7 mouse cellular contexts compared by ENCODE assay signal in genomic region chr14:75870631-75871030, GRCm38 (mm10). TPM values are rescaled to one million over a fixed set of nuclear protein-coding genes. Genes with fewer than 3 reads are reported as not detected.
DNase-seq lines count a peak whose midpoint lies in the region; ATAC-seq lines count a peak whose summit lies in the region.

No protein-coding gene starts in this region.

- H3K4me2 ChIP-seq in heart, embryonic 15.5 days: peak overlapping the region; percentile 51
- H3K4me2 ChIP-seq in midbrain, embryonic 11.5 days: 0 out of 2 replicates have a peak overlapping the region, but pooled peaks have one; percentile 15

- intact Hi-C loops in left cerebral cortex, postnatal 4 days (cut with DNase I): loop anchor here (10.0 kb wide), 1 partner anchor 94 kb away; no protein-coding TSS in a partner anchor

- ATAC-seq in heart, embryonic 15.5 days (replicated peaks; ENCODE audit: insufficient number of reproducible peaks, insufficient read depth, low FRiP score, low read depth): no peak
- ATAC-seq in midbrain, embryonic 11.5 days (ENCODE audit: low FRiP score): peak; percentile 71
- ATAC-seq in activated CD4-positive, CD25-positive, alpha-beta regulatory T cell, adult 4 months: no peak

- no peaks in the 10 kb centered on the region for H3K9me3 ChIP-seq in heart, embryonic 15.5 days (replicated peaks)
- H3K9me3 ChIP-seq in midbrain, embryonic 11.5 days (ENCODE audit: control insufficient read depth, low read length): no peaks in the 10 kb centered on the region

- 30% methylated on average over 6 of the region's 10 CpGs for WGBS in heart, embryonic 15.5 days
- WGBS in midbrain, embryonic 11.5 days: 18% methylated on average over 9 of the region's 10 CpGs

- H3K4me3 ChIP-seq in heart, embryonic 15.5 days: peak overlapping the region; percentile 22; the same call in 1 of the 2 replicates
- H3K4me3 ChIP-seq in midbrain, embryonic 11.5 days (ENCODE audit: low read depth, low read length): no peak overlapping the region

- H3K27me3 ChIP-seq in heart, embryonic 15.5 days: no peaks in the 10 kb centered on the region
- no peaks in the 10 kb centered on the region for H3K27me3 ChIP-seq in midbrain, embryonic 11.5 days (ENCODE audit: control insufficient read depth, insufficient read depth, low read length)

- no peak overlapping the region for H3K27ac ChIP-seq in heart, embryonic 15.5 days
- no peak overlapping the region for H3K27ac ChIP-seq in midbrain, embryonic 11.5 days (ENCODE audit: low read depth, low read length)

- peak; percentile 29 for DNase-seq in urinary bladder, postnatal 14 days (ENCODE audit: low spot score)
- DNase-seq in urinary bladder, postnatal 4 days (ENCODE audit: low spot score in 2 of 2): no peak
- DNase-seq in cerebellum, postnatal 14 days: peak; percentile 62 to 75
- DNase-seq in left cerebral cortex, postnatal 4 days: peak; percentile 59
- DNase-seq in midbrain, embryonic 11.5 days (ENCODE audit: low spot score, missing footprints): peak; percentile 93

- no peaks in the 10 kb centered on the region for H3K36me3 ChIP-seq in heart, embryonic 15.5 days
- no peaks in the 10 kb centered on the region for H3K36me3 ChIP-seq in midbrain, embryonic 11.5 days (ENCODE audit: control insufficient read depth, insufficient read depth, low read length)

- H3K4me1 ChIP-seq in heart, embryonic 15.5 days (replicated peaks): peaks cover 4% of the 10 kb centered on the region
- H3K4me1 ChIP-seq in midbrain, embryonic 11.5 days (ENCODE audit: control insufficient read depth, insufficient read depth, low read length): no peaks in the 10 kb centered on the region

- H3K9ac ChIP-seq in heart, embryonic 15.5 days: no peak overlapping the region
- no peak overlapping the region for H3K9ac ChIP-seq in midbrain, embryonic 11.5 days (ENCODE audit: low read length)

RNA-seq across cellular contexts. Expression of gene Tpt1, which starts 25.7 kb away (rescaled TPM):
- 751 and 926 TPM in 2 replicates for polyA plus RNA-seq in heart, embryonic 15.5 days (2015; fragmentation: Nextera tagmentation; extraction: Ambion mirVana)
- total RNA-seq in left cerebral cortex, postnatal 4 days (2021): 1,000 to 10,000 TPM; 1,734 to 1,903 TPM
- 1,099 and 1,119 TPM in 2 replicates for polyA plus RNA-seq in midbrain, embryonic 11.5 days (2014; fragmentation: Nextera tagmentation; extraction: Ambion mirVana)
- 1,000 to 10,000 TPM; 1,760 to 1,971 TPM for polyA plus RNA-seq in activated CD4-positive, CD25-positive, alpha-beta regulatory T cell, adult 4 months (2017; shearing (Covaris generic))

Comparison
In these comparisons a context has a peak if more than half of its experiments do, and no peak if none do; other contexts are left out.
1. DNase-seq: peak in urinary bladder, postnatal 14 days (single experiment), cerebellum, postnatal 14 days (2 of 2), left cerebral cortex, postnatal 4 days (single experiment) and midbrain, embryonic 11.5 days (single experiment); none in urinary bladder, postnatal 4 days (0 of 2).